Mouse (Mus musculus) right cerebral cortex, postnatal 36 days (tissue): ENCODE measurements at regions not wholly inside any gene's neighbourhood (a gene's known extent, or its start where the extent isn't known, plus 50 kb on each side); places are given as distances from the start of the nearest gene placed in this dataset.
A peak's percentile ranks its signal among the peaks of the same experiment; 100 is the strongest.

Experiments used
- DNase-seq, 2 experiments: peaks; one replicate each; pipeline ENCODE4 v3.0.0; 2022; ENCODE audit warnings: low spot score in 2 of 2, mixed read lengths in 1 of 2

GRCm38 (mm10) chr7:138639541-138639940 lies 206.3 kb upstream of the Ppp2r2d start:
- no peak for DNase-seq

- no peak for DNase-seq
Observed at GRCm38 (mm10) chr7:138626061-138626460, 219.8 kb upstream of the Ppp2r2d start.

GRCm38 (mm10) chr7:138620896-138621655 lies 223.5 kb upstream of the Tcerg1l start:
- no peak for DNase-seq

GRCm38 (mm10) chr7:138620080-138620684 lies 222.7 kb upstream of the Tcerg1l start:
- no peak for DNase-seq

- no peak for DNase-seq
Observed at GRCm38 (mm10) chr7:138616468-138616867, 218.9 kb upstream of the Tcerg1l start.

GRCm38 (mm10) chr7:138609605-138610004 lies 212.1 kb upstream of the Tcerg1l start:
- DNase-seq = no peak

GRCm38 (mm10) chr7:138609124-138609523 lies 211.6 kb upstream of the Tcerg1l start:
- DNase-seq = no peak

- no peak for DNase-seq
Observed at GRCm38 (mm10) chr7:138606363-138606964, 208.9 kb upstream of the Tcerg1l start.

- DNase-seq = no peak
Observed at GRCm38 (mm10) chr7:138605923-138606322, 208.4 kb upstream of the Tcerg1l start.

- no peak for DNase-seq
Observed at GRCm38 (mm10) chr7:138601749-138602148, 204.2 kb upstream of the Tcerg1l start.

- no peak for DNase-seq
Observed at GRCm38 (mm10) chr7:138593344-138593743, 195.8 kb upstream of the Tcerg1l start.

- DNase-seq = no peak
Observed at GRCm38 (mm10) chr7:138567352-138567751, 169.8 kb upstream of the Tcerg1l start.

GRCm38 (mm10) chr7:138551629-138552028 lies 154.1 kb upstream of the Tcerg1l start:
- DNase-seq = no peak

- peak; percentile 18 to 22 for DNase-seq
Observed at GRCm38 (mm10) chr7:138547881-138548280, 150.4 kb upstream of the Tcerg1l start.

- DNase-seq = no peak
Observed at GRCm38 (mm10) chr7:138538048-138538831, 140.7 kb upstream of the Tcerg1l start.

GRCm38 (mm10) chr7:138526143-138526542 lies 128.6 kb upstream of the Tcerg1l start:
- no peak for DNase-seq

GRCm38 (mm10) chr7:138524936-138525335 lies 127.4 kb upstream of the Tcerg1l start:
- DNase-seq = no peak

GRCm38 (mm10) chr7:138514171-138514570 lies 116.6 kb upstream of the Tcerg1l start:
- no peak for DNase-seq

- DNase-seq = no peak
Observed at GRCm38 (mm10) chr7:138505205-138505604, 107.7 kb upstream of the Tcerg1l start.

- DNase-seq = no peak
Observed at GRCm38 (mm10) chr7:138503986-138504385, 106.5 kb upstream of the Tcerg1l start.

- DNase-seq = no peak
Observed at GRCm38 (mm10) chr7:138503016-138503415, 105.5 kb upstream of the Tcerg1l start.

- no peak for DNase-seq
Observed at GRCm38 (mm10) chr7:138501347-138502014, 104.0 kb upstream of the Tcerg1l start.
